Mouse (Mus musculus): Measurements from ENCODE around the gene Pop4.

The Pop4 gene

GRCm38 (mm10) chr7:38219526-38219925 is 51.7 kb downstream of the Pop4 start:
- DNase-seq, result no peak

- no peak for DNase-seq
These were observed 52.4 kb downstream of the Pop4 start for GRCm38 (mm10) chr7:38218631-38219367.

GRCm38 (mm10) chr7:38217417-38218171 is 53.6 kb downstream of the Pop4 start:
- DNase-seq, result peak; percentile 96

GRCm38 (mm10) chr7:38215697-38216096 is 55.5 kb downstream of the Pop4 start:
- DNase-seq, result no peak

GRCm38 (mm10) chr7:38215281-38215680 is 55.9 kb downstream of the Pop4 start:
- no peak for DNase-seq

- DNase-seq, result no peak
These were observed 56.6 kb downstream of the Pop4 start for GRCm38 (mm10) chr7:38214473-38215214.

GRCm38 (mm10) chr7:38212651-38213062 is 58.6 kb downstream of the Pop4 start:
- peak in 1 of 2 experiments; percentile 31 for DNase-seq

All from kidney, adult 8-10 months (tissue).